Mouse (Mus musculus) heart, postnatal 14 days (tissue): ENCODE results near the gene Bend7. TPM values are rescaled to one million over a fixed set of nuclear protein-coding genes. Genes with fewer than 3 reads are reported as not detected.

Experiments used
- DNase-seq, 2 experiments: peaks; one replicate each; pipeline ENCODE4 v3.0.0; 2021 to 2022
- intact Hi-C: fragments of 180-260 bp; cut with DNase I; formaldehyde crosslinking; loops from one replicate; pipeline ENCODE4 v1.15.1; 2025
- long read RNA-seq, 2 experiments: library from polyadenylated mRNA; stranded (forward); transcript quantifications; one replicate each; pipeline ENCODE4 v2.0.0; 2021
- total RNA-seq, 2 experiments: library from RNA; stranded (reverse); gene quantifications; 2 replicates each; pipeline ENCODE4 v1.2.3; 2021

Gene Bend7
- 1 to 10 TPM; 5.8 to 6.8 TPM for total RNA-seq
- long read RNA-seq, experiment 1, partial matches to known transcripts: 1 of 6 reads
- long read RNA-seq, experiment 1, other reads (novel, unspliced or antisense): 3 of 6 reads
- long read RNA-seq, experiment 2, partial matches to known transcripts: 1 of 4 reads
- long read RNA-seq, experiment 2, other reads (novel, unspliced or antisense): 2 of 4 reads

- intact Hi-C loops: loop anchor here (5.0 to 10.0 kb wide), 2 partner anchors 144 to 213 kb away; no protein-coding TSS in a partner anchor
- DNase-seq: peak; percentile 49 to 55
These were observed at the start of gene Bend7 for GRCm38 (mm10) chr2:4717769-4718661. Gene Bend7 (plus strand): TSS chr2:4717831.

GRCm38 (mm10) chr2:4668626-4669025, 49.0 kb upstream of the Bend7 start:
- intact Hi-C loops: no loop called here
- no peak for DNase-seq

- intact Hi-C loops: no loop called here
- no peak for DNase-seq
These were observed 47.9 kb upstream of the Bend7 start for GRCm38 (mm10) chr2:4669701-4670100.

GRCm38 (mm10) chr2:4671636-4672035, 46.0 kb upstream of the Bend7 start:
- DNase-seq: no peak
- intact Hi-C loops: no loop called here

GRCm38 (mm10) chr2:4679886-4680285, 37.7 kb upstream of the Bend7 start:
- peak in 1 of 2 experiments; percentile 9 for DNase-seq
- intact Hi-C loops: no loop called here

- intact Hi-C loops: loop anchor here (10.0 kb wide), 1 partner anchor 206 kb away; no protein-coding TSS in a partner anchor
- no peak for DNase-seq
These were observed 6.4 kb upstream of the Bend7 start for GRCm38 (mm10) chr2:4711262-4711661.

- intact Hi-C loops: loop anchor here (5.0 to 10.0 kb wide), 2 partner anchors 145 to 212 kb away; no protein-coding TSS in a partner anchor
These were observed 406 bp upstream of the Bend7 start for GRCm38 (mm10) chr2:4717081-4717768.

GRCm38 (mm10) chr2:4723088-4723487, 5.5 kb downstream of the Bend7 start:
- no peak for DNase-seq
- intact Hi-C loops: loop anchor here (5.0 kb wide), 1 partner anchor 159 kb away; the partner anchor contains the start of gene Sephs1

More at GRCm38 (mm10) chr2:4717081-4717768, 406 bp upstream of the Bend7 start:
- peak; percentile 62 to 66 for DNase-seq

GRCm38 (mm10) chr2:4730161-4730560, 12.5 kb downstream of the Bend7 start:
- intact Hi-C loops: no loop called here
- no peak for DNase-seq

- no peak for DNase-seq
- intact Hi-C loops: no loop called here
These were observed 16.3 kb downstream of the Bend7 start for GRCm38 (mm10) chr2:4733971-4734370.

GRCm38 (mm10) chr2:4736095-4736797, 18.6 kb downstream of the Bend7 start:
- intact Hi-C loops: no loop called here
- no peak for DNase-seq

GRCm38 (mm10) chr2:4736798-4737155, 19.1 kb downstream of the Bend7 start:
- no peak for DNase-seq

GRCm38 (mm10) chr2:4751918-4752317, 34.3 kb downstream of the Bend7 start:
- DNase-seq: no peak
- intact Hi-C loops: no loop called here

More at GRCm38 (mm10) chr2:4736798-4737155, 19.1 kb downstream of the Bend7 start:
- intact Hi-C loops: no loop called here

- no peak for DNase-seq
- intact Hi-C loops: no loop called here
These were observed 38.1 kb downstream of the Bend7 start for GRCm38 (mm10) chr2:4755716-4756115.

GRCm38 (mm10) chr2:4757218-4757617, 39.6 kb downstream of the Bend7 start:
- intact Hi-C loops: no loop called here

GRCm38 (mm10) chr2:4760741-4761140, 43.1 kb downstream of the Bend7 start:
- intact Hi-C loops: no loop called here
- DNase-seq: no peak

More at GRCm38 (mm10) chr2:4757218-4757617, 39.6 kb downstream of the Bend7 start:
- no peak for DNase-seq

GRCm38 (mm10) chr2:4761906-4762305, 44.3 kb downstream of the Bend7 start:
- intact Hi-C loops: no loop called here
- DNase-seq: no peak

- DNase-seq: no peak
- intact Hi-C loops: no loop called here
These were observed 46.4 kb downstream of the Bend7 start for GRCm38 (mm10) chr2:4764071-4764470.

- intact Hi-C loops: no loop called here
- DNase-seq: no peak
These were observed 52.7 kb downstream of the Bend7 start for GRCm38 (mm10) chr2:4770376-4770775.

- intact Hi-C loops: no loop called here
- DNase-seq: no peak
These were observed 56.3 kb downstream of the Bend7 start for GRCm38 (mm10) chr2:4773911-4774310.
